Mouse (Mus musculus): ENCODE measurements around the gene Ikzf3.

Ikzf3 gene

GRCm38 (mm10) chr11:98473916-98474479 is 71.8 kb downstream of the Ikzf3 start:
- DNase-seq (ENCODE audit: low spot score) = no peak

GRCm38 (mm10) chr11:98472696-98473095 is 73.1 kb downstream of the Ikzf3 start:
- no peak for DNase-seq (ENCODE audit: low spot score)

- DNase-seq (ENCODE audit: low spot score) = no peak
These were observed 75.0 kb downstream of the Ikzf3 start for GRCm38 (mm10) chr11:98470795-98471194.

- no peak for DNase-seq (ENCODE audit: low spot score)
These were observed 75.8 kb downstream of the Ikzf3 start for GRCm38 (mm10) chr11:98469761-98470714.

GRCm38 (mm10) chr11:98464516-98464915 is 81.3 kb downstream of the Ikzf3 start:
- no peak for DNase-seq (ENCODE audit: low spot score)

GRCm38 (mm10) chr11:98463911-98464310 is 81.9 kb downstream of the Ikzf3 start:
- no peak for DNase-seq (ENCODE audit: low spot score)

GRCm38 (mm10) chr11:98462255-98462654 is 83.6 kb downstream of the Ikzf3 start:
- no peak for DNase-seq (ENCODE audit: low spot score)

GRCm38 (mm10) chr11:98461109-98461720 is 84.6 kb downstream of the Ikzf3 start:
- DNase-seq (ENCODE audit: low spot score) = no peak

GRCm38 (mm10) chr11:98459860-98460259 is 86.0 kb downstream of the Ikzf3 start:
- no peak for DNase-seq (ENCODE audit: low spot score)

- DNase-seq (ENCODE audit: low spot score) = no peak
These were observed 86.6 kb downstream of the Ikzf3 start for GRCm38 (mm10) chr11:98459071-98459741.

- no peak for DNase-seq (ENCODE audit: low spot score)
These were observed 87.5 kb downstream of the Ikzf3 start for GRCm38 (mm10) chr11:98458121-98458990.

GRCm38 (mm10) chr11:98457367-98458120 is 88.3 kb downstream of the Ikzf3 start:
- DNase-seq (ENCODE audit: low spot score) = peak; percentile 31

GRCm38 (mm10) chr11:98456945-98457344 is 88.9 kb downstream of the Ikzf3 start:
- no peak for DNase-seq (ENCODE audit: low spot score)

- DNase-seq (ENCODE audit: low spot score) = no peak
These were observed 89.3 kb downstream of the Ikzf3 start for GRCm38 (mm10) chr11:98456545-98456944.

GRCm38 (mm10) chr11:98455484-98455883 is 90.3 kb downstream of the Ikzf3 start:
- no peak for DNase-seq (ENCODE audit: low spot score)

- no peak for DNase-seq (ENCODE audit: low spot score)
These were observed 95.7 kb downstream of the Ikzf3 start for GRCm38 (mm10) chr11:98449921-98450771.

- DNase-seq (ENCODE audit: low spot score) = no peak
These were observed 96.4 kb downstream of the Ikzf3 start for GRCm38 (mm10) chr11:98449419-98449818.

- DNase-seq (ENCODE audit: low spot score) = no peak
These were observed 97.5 kb downstream of the Ikzf3 start for GRCm38 (mm10) chr11:98448191-98448790.

GRCm38 (mm10) chr11:98447475-98447834 is 98.4 kb downstream of the Ikzf3 start:
- DNase-seq (ENCODE audit: low spot score) = no peak

All from layer of hippocampus, adult 9-10 months (tissue).